Mouse (Mus musculus) CH12.LX (cell line): ENCODE results near the gene Ifitm1. TPM values are rescaled to one million over a fixed set of nuclear protein-coding genes. Genes with fewer than 3 reads are reported as not detected.

ENCODE experiments used
- DNase-seq: peaks from one replicate; pipeline ENCODE4 v3.0.0-alpha.2; 2013; ENCODE audit errors: extremely low read depth
- H3K27ac ChIP-seq: 2 replicates; pipeline ENCODE4 v1.5.1; 2012; ENCODE audit warnings: low read depth, mild to moderate bottlenecking, control low read depth, moderate library complexity; ENCODE audit not compliant: insufficient read depth
- H3K27me3 ChIP-seq: replicated peaks from 2 replicates; pipeline ENCODE3; 2012; ENCODE audit warnings: inconsistent platforms
- H3K36me3 ChIP-seq, 2 experiments: replicated peaks in 1 of 2; 2 replicates each; pipeline versions ENCODE3 to v1.6.1; 2012; ENCODE audit warnings: inconsistent platforms in 1 of 2, low read length in 1 of 2, mild to moderate bottlenecking in 1 of 2, mixed read lengths in 1 of 2, moderate library complexity in 1 of 2; ENCODE audit not compliant: control insufficient read depth in 1 of 2, insufficient read depth in 1 of 2
- H3K4me1 ChIP-seq, 2 experiments: 2 replicates each; pipeline ENCODE4 v1.6.1; 2012; ENCODE audit warnings: inconsistent platforms in 1 of 2, moderate library complexity in 1 of 2; ENCODE audit not compliant: insufficient read depth in 2 of 2, control insufficient read depth in 1 of 2
- H3K4me2 ChIP-seq: 2 replicates; pipeline ENCODE4 v1.6.1; 2012; ENCODE audit warnings: low read depth, mild to moderate bottlenecking, control low read depth; ENCODE audit not compliant: poor library complexity, insufficient read depth, severe bottlenecking
- H3K4me3 ChIP-seq, 3 experiments: fragments of 150-350 bp in 1 of 3; sonication (generic) in 1 of 3; replicated peaks in 1 of 3; 2 replicates each; pipeline versions ENCODE3 to v1.5.1; 2011 to 2012; ENCODE audit warnings: low read depth in 2 of 3, low read length in 2 of 3, mild to moderate bottlenecking in 2 of 3, moderate library complexity in 2 of 3, control low read depth in 1 of 3, improper control_type of control experiment in 1 of 3, inconsistent platforms in 1 of 3, mixed read lengths in 1 of 3; ENCODE audit not compliant: poor library complexity in 1 of 3
- H3K79me2 ChIP-seq: replicated peaks from 2 replicates; pipeline ENCODE4 v1.6.1; 2012; ENCODE audit warnings: mild to moderate bottlenecking, moderate library complexity; ENCODE audit not compliant: control insufficient read depth, poor library complexity, insufficient read depth, severe bottlenecking; ENCODE audit errors: extremely low read depth
- H3K9ac ChIP-seq: 2 replicates; pipeline ENCODE4 v1.6.1; 2012; ENCODE audit warnings: low read depth, mild to moderate bottlenecking, control low read depth, moderate library complexity; ENCODE audit not compliant: insufficient read depth
- H3K9me3 ChIP-seq: replicated peaks from 2 replicates; pipeline ENCODE3; 2012; ENCODE audit warnings: low read length, inconsistent platforms, mixed read lengths
- CTCF ChIP-seq, 2 experiments: IDR thresholded peaks in 1 of 2; conservative IDR thresholded peaks in 1 of 2; 2 replicates each; pipeline ENCODE4 v1.5.1; 2011 to 2012; ENCODE audit warnings: low read depth in 2 of 2, low read length in 2 of 2, improper control_type of control experiment in 1 of 2, inconsistent platforms in 1 of 2, mild to moderate bottlenecking in 1 of 2, moderate library complexity in 1 of 2
- E2F4 ChIP-seq: IDR thresholded peaks from 2 replicates; pipeline ENCODE4 v1.6.1; 2011; ENCODE audit warnings: low read depth, low read length, improper control_type of control experiment; ENCODE audit not compliant: insufficient replicate concordance
- ELF1 ChIP-seq: IDR thresholded peaks from 2 replicates; pipeline ENCODE4 v1.6.1; 2014; ENCODE audit warnings: low read depth, mild to moderate bottlenecking, inconsistent platforms, low read length, improper control_type of control experiment
- ETS1 ChIP-seq: conservative IDR thresholded peaks from 2 replicates; pipeline ENCODE4 v1.6.1; 2012; ENCODE audit warnings: low read depth, mild to moderate bottlenecking, inconsistent platforms, low read length, improper control_type of control experiment, moderate library complexity
- IRF4 ChIP-seq: IDR thresholded peaks from 2 replicates; pipeline ENCODE4 v1.6.1; 2014; ENCODE audit warnings: low read depth, mild to moderate bottlenecking, inconsistent platforms, low read length, improper control_type of control experiment
- JUN ChIP-seq: IDR thresholded peaks from 2 replicates; pipeline ENCODE4 v1.6.1; 2011; ENCODE audit warnings: low read depth, mild to moderate bottlenecking, low read length, improper control_type of control experiment, moderate library complexity; ENCODE audit not compliant: insufficient read depth
- MAFK ChIP-seq: IDR thresholded peaks from 2 replicates; pipeline ENCODE4 v1.6.1; 2011; ENCODE audit warnings: low read length, improper control_type of control experiment; ENCODE audit not compliant: insufficient replicate concordance
- MAX ChIP-seq: IDR thresholded peaks from 2 replicates; pipeline ENCODE4 v1.6.1; 2011; ENCODE audit warnings: low read length, improper control_type of control experiment
- MAZ ChIP-seq: IDR thresholded peaks from 2 replicates; pipeline ENCODE4 v1.6.1; 2012; ENCODE audit warnings: low read depth, mild to moderate bottlenecking, inconsistent platforms, low read length, improper control_type of control experiment, moderate library complexity
- RAD21 ChIP-seq: IDR thresholded peaks from 2 replicates; pipeline ENCODE4 v1.6.1; 2011; ENCODE audit warnings: low read depth, mild to moderate bottlenecking, low read length, improper control_type of control experiment, moderate library complexity
- RCOR1 ChIP-seq: conservative IDR thresholded peaks from 2 replicates; pipeline ENCODE4 v1.6.1; 2012; ENCODE audit warnings: low read depth, mild to moderate bottlenecking, inconsistent platforms, low read length, improper control_type of control experiment
- TCF12 ChIP-seq: IDR thresholded peaks from 2 replicates; pipeline ENCODE4 v1.6.1; 2014; ENCODE audit warnings: low read depth, mild to moderate bottlenecking, inconsistent platforms, low read length, improper control_type of control experiment
- USF1 ChIP-seq: IDR thresholded peaks from 2 replicates; pipeline ENCODE4 v1.6.1; 2014; ENCODE audit warnings: low read depth, mild to moderate bottlenecking, inconsistent platforms, low read length, improper control_type of control experiment
- ZC3H11A ChIP-seq: IDR thresholded peaks from 2 replicates; pipeline ENCODE4 v1.6.1; 2012; ENCODE audit warnings: low read depth, mild to moderate bottlenecking, inconsistent platforms, low read length, improper control_type of control experiment
- ZKSCAN1 ChIP-seq: IDR thresholded peaks from 2 replicates; pipeline ENCODE4 v1.6.1; 2012; ENCODE audit warnings: low read depth, inconsistent platforms, low read length, improper control_type of control experiment, borderline replicate concordance
- dilution Hi-C: fragments of 300-500 bp; cut with MboI; formaldehyde crosslinking; loops from 2 replicates; pipeline ENCODE4 v1.14.3; 2020; ENCODE audit warnings: low sequenced_read_pairs; ENCODE audit not compliant: extremely low pct_unique_long_range_greater_than_20kb, extremely low pct_ligation_motif_present
- in situ Hi-C: fragments of 300-500 bp; cut with MboI; formaldehyde crosslinking; loops from 3 replicates; pipeline ENCODE4 v1.14.3; 2019; ENCODE audit warnings: low sequenced_read_pairs, low pct_ligation_motif_present, low pct_unique_long_range_greater_than_20kb, mixed read lengths
- polyA plus RNA-seq: library from polyadenylated mRNA; unstranded; fragments of >175 nt; gene quantifications from 2 replicates; pipeline ENCODE4 v1.2.1, GENCODE M21; 2012; ENCODE audit warnings: low read depth; ENCODE audit not compliant: insufficient read length
- total RNA-seq, 2 experiments: library from RNA; depleted of rRNA; stranded (reverse); fragments of 300-350 nt in 1 of 2; fragments of >200 nt in 1 of 2; gene quantifications; 2 replicates each; pipeline ENCODE4 v1.2.3; 2012 to 2014

The Ifitm1 gene
- total RNA-seq (2012; rRNA removed), result 55.5 and 62.0 TPM in 2 replicates
- total RNA-seq (2014; rRNA removed), result 32.9 and 33.6 TPM in 2 replicates
- 10.9 and 14.8 TPM in 2 replicates for polyA plus RNA-seq

DNA sequence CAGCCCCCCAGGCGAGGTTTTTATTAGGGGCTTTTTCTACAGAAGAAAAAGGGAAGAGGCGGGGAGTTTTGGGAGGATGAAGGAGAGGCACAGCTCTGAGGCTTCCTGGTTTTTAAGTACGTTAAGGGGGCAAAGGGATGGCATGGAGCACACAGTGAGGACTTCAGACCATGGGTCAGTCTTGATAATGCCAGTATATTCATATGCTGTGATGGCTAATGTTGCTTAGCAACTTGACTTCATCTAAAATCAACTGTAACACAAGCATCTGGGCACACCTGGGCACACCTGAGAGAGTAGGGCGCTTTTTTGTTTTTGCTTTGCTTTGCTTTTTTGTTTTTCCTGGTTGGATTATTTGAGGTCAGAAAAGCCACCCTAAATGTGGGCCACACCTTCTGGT lies at the start of gene Ifitm1:
Ifitm1 (plus strand) TSS at position 301 of the 400 bp plus-strand sequence.
- Histone ChIP-seq H3K4me1 (peaks cover 14 to 34% of the 10 kb centered on the region in 2 experiments), H3K4me3 (peak within 1 kb of the TSS in 1 of 3 experiments; percentile 41), H3K27me3 (no peaks in the 10 kb centered on the region), H3K27ac (no peak within 1 kb of the TSS), H3K36me3 (no peaks in the 10 kb centered on the region), H3K9me3 (no peaks in the 10 kb centered on the region), H3K4me2 (no peak within 1 kb of the TSS), H3K9ac (no peak within 1 kb of the TSS), H3K79me2 (no peaks in the 10 kb centered on the region)
- DNase-seq, result no peak
- dilution Hi-C loops (no loop called here), in situ Hi-C loops (no loop called here)
- no peak for TF ChIP-seq ZC3H11A
- TF ChIP-seq JUN, result no peak
- TF ChIP-seq TCF12, result no peak
- no peak for TF ChIP-seq USF1
- TF ChIP-seq MAFK, result no peak
- TF ChIP-seq IRF4, result no peak
- no peak for TF ChIP-seq MAX
- no peak for TF ChIP-seq MAZ
- TF ChIP-seq CTCF (conservative IDR thresholded peaks at IDR 0.05 in 1 of 2, IDR thresholded peaks at IDR 0.05 in 1 of 2; ENCODE audit: low read depth in 2 of 2, low read length in 2 of 2), result no peak
- TF ChIP-seq RCOR1, result no peak

GRCm38 (mm10) chr7:140919911-140920310 lies 47.1 kb upstream of the Ifitm1 start:
- no peak for TF ChIP-seq E2F4
- TF ChIP-seq ETS1, result no peak
- no peak for TF ChIP-seq MAX
- TF ChIP-seq ELF1, result no peak
- no peak for TF ChIP-seq ZKSCAN1
- no peak for TF ChIP-seq TCF12
- no peak for TF ChIP-seq RAD21
- no peaks in the 10 kb centered on the region for H3K36me3 ChIP-seq
- in situ Hi-C loops (no loop called here), dilution Hi-C loops (no loop called here)
- no peak overlapping the region for H3K4me2 ChIP-seq
- H3K27ac ChIP-seq, result no peak overlapping the region
- H3K4me1 ChIP-seq, result peaks cover 17 to 27% of the 10 kb centered on the region in 2 experiments
- no peak overlapping the region for H3K4me3 ChIP-seq
- H3K9me3 ChIP-seq, result peaks cover 2% of the 10 kb centered on the region
- no peak for DNase-seq
- peaks cover 19% of the 10 kb centered on the region for H3K27me3 ChIP-seq
- no peaks in the 10 kb centered on the region for H3K79me2 ChIP-seq
- H3K9ac ChIP-seq, result no peak overlapping the region
